Mouse (Mus musculus) heart, embryonic 14.5 days (tissue): ENCODE measurements around the gene Igf1r. TPM values are rescaled to one million over a fixed set of nuclear protein-coding genes. Genes with fewer than 3 reads are reported as not detected.

Source experiments
- ATAC-seq: fragments of 200-750 bp; cut with Nextera tagmentation; 2 replicates; pipeline ENCODE4 v1.8.0; 2017; ENCODE audit warnings: low read depth, moderate TSS enrichment; ENCODE audit not compliant: insufficient number of reproducible peaks, insufficient read depth, low FRiP score
- H3K27ac ChIP-seq, 2 experiments: fragments of 200-500 bp in 1 of 2; fragments of 300-500 bp in 1 of 2; sonication (generic) in 1 of 2; replicated peaks in 1 of 2; 2 replicates each; pipeline ENCODE4 v1.5.1; 2012 to 2014; ENCODE audit warnings: low read depth in 2 of 2, low read length in 2 of 2, control low read depth in 1 of 2, mild to moderate bottlenecking in 1 of 2, mixed read lengths in 1 of 2; ENCODE audit not compliant: control insufficient read depth in 1 of 2, insufficient read depth in 1 of 2
- H3K27me3 ChIP-seq: fragments of 300-500 bp; sonication (generic); 2 replicates; pipeline ENCODE4 v1.6.1; 2014; ENCODE audit warnings: mild to moderate bottlenecking, low read length, control low read depth; ENCODE audit not compliant: control insufficient read depth, insufficient read depth
- H3K36me3 ChIP-seq: fragments of 300-500 bp; sonication (generic); 2 replicates; pipeline ENCODE4 v1.6.1; 2014; ENCODE audit warnings: mild to moderate bottlenecking, control low read depth, low read length, mixed read lengths; ENCODE audit not compliant: control insufficient read depth, insufficient read depth
- H3K4me1 ChIP-seq, 2 experiments: fragments of 200-500 bp in 1 of 2; fragments of 300-500 bp in 1 of 2; sonication (generic) in 1 of 2; 2 replicates each; pipeline ENCODE4 v1.6.1; 2012 to 2014; ENCODE audit warnings: low read length in 2 of 2, control low read depth in 1 of 2, mixed read lengths in 1 of 2; ENCODE audit not compliant: control insufficient read depth in 2 of 2, insufficient read depth in 2 of 2
- H3K4me2 ChIP-seq: fragments of 300-500 bp; sonication (generic); 2 replicates; pipeline ENCODE4 v1.6.1; 2014; ENCODE audit warnings: mild to moderate bottlenecking, low read length
- H3K4me3 ChIP-seq, 2 experiments: fragments of 200-500 bp in 1 of 2; fragments of 300-500 bp in 1 of 2; sonication (generic) in 1 of 2; 2 replicates each; pipeline ENCODE4 v1.5.1; 2012 to 2014; ENCODE audit warnings: low read length in 2 of 2, mild to moderate bottlenecking in 2 of 2, control low read depth in 1 of 2, low read depth in 1 of 2, moderate library complexity in 1 of 2; ENCODE audit not compliant: control insufficient read depth in 1 of 2, insufficient read depth in 1 of 2
- H3K9ac ChIP-seq: fragments of 300-500 bp; sonication (generic); 2 replicates; pipeline ENCODE4 v1.6.1; 2014; ENCODE audit warnings: mild to moderate bottlenecking, low read length
- H3K9me3 ChIP-seq: fragments of 300-500 bp; sonication (generic); 2 replicates; pipeline ENCODE4 v1.6.1; 2016; ENCODE audit warnings: low read length, control low read depth; ENCODE audit not compliant: control insufficient read depth
- WGBS: fragments of 180-500 bp; shearing (Covaris S2); extraction: QIAGEN DNeasy Blood & Tissue Kit; methylation state at CpG from one replicate; pipeline ENCODE4 v1.1.7; 2014; 5-methylcytosine and 5-hydroxymethylcytosine counted together
- polyA plus RNA-seq: library from polyadenylated mRNA; unstranded; fragments of >200 nt; fragmentation: Nextera tagmentation; extraction: Ambion mirVana; gene quantifications from 2 replicates; pipeline ENCODE4 v1.2.1, GENCODE M21; 2014

The Igf1r gene
- polyA plus RNA-seq, 1 experiment from 2014 or later = 16.6 TPM

- Histone ChIP-seq H3K27me3 (no peaks in the 10 kb centered on the region), H3K27ac (no peak overlapping the region), H3K4me2 (no peak overlapping the region), H3K9me3 (0 out of 2 replicates have a peak, but pooled peaks cover 6% of the 10 kb centered on the region), H3K4me3 (no peak overlapping the region), H3K4me1 (peaks cover 12 to 14% of the 10 kb centered on the region in 2 experiments), H3K9ac (no peak overlapping the region), H3K36me3 (no peaks in the 10 kb centered on the region)
- no peak for ATAC-seq
- WGBS = 41% methylated on average over 7 of the region's 7 CpGs
Measured at GRCm38 (mm10) chr7:68265391-68265790, 312.8 kb downstream of the Igf1r start.

- Histone ChIP-seq H3K27me3 (no peaks in the 10 kb centered on the region), H3K27ac (no peak overlapping the region), H3K9ac (no peak overlapping the region), H3K9me3 (no peaks in the 10 kb centered on the region), H3K4me3 (no peak overlapping the region), H3K36me3 (no peaks in the 10 kb centered on the region), H3K4me1 (peaks cover 14 to 15% of the 10 kb centered on the region in 2 experiments), H3K4me2 (no peak overlapping the region)
- no peak for ATAC-seq
- WGBS = 40% methylated on average over 6 of the region's 6 CpGs
Measured at GRCm38 (mm10) chr7:68266691-68267090, 314.1 kb downstream of the Igf1r start.

- no peak for ATAC-seq
- no peak overlapping the region for H3K4me2 ChIP-seq
Measured at GRCm38 (mm10) chr7:68270551-68270950, 317.9 kb downstream of the Igf1r start.

GRCm38 (mm10) chr7:68271816-68272215, 319.2 kb downstream of the Igf1r start:
- no peaks in the 10 kb centered on the region for H3K36me3 ChIP-seq
- no peak overlapping the region for H3K27ac ChIP-seq
- no peak overlapping the region for H3K9ac ChIP-seq
- H3K4me1 ChIP-seq = peaks cover 11% of the 10 kb centered on the region in 2 experiments; a peak in 3 of 4 replicates
- H3K4me3 ChIP-seq = no peak overlapping the region
- peaks cover 12% of the 10 kb centered on the region for H3K27me3 ChIP-seq
- no peak for ATAC-seq
- H3K9me3 ChIP-seq = no peaks in the 10 kb centered on the region
- 89% methylated on average over 6 of the region's 6 CpGs for WGBS
- no peak overlapping the region for H3K4me2 ChIP-seq

More at GRCm38 (mm10) chr7:68270551-68270950, 317.9 kb downstream of the Igf1r start:
- no peak overlapping the region for H3K4me3 ChIP-seq
- peaks cover 2 to 3% of the 10 kb centered on the region in 2 experiments; a peak in 1 of 4 replicates for H3K4me1 ChIP-seq
- WGBS = 40% methylated on average over 4 of the region's 4 CpGs
- H3K27me3 ChIP-seq = peaks cover 8% of the 10 kb centered on the region; the same call in 1 of the 2 replicates
- no peak overlapping the region for H3K9ac ChIP-seq
- no peak overlapping the region for H3K27ac ChIP-seq
- no peaks in the 10 kb centered on the region for H3K9me3 ChIP-seq
- no peaks in the 10 kb centered on the region for H3K36me3 ChIP-seq

GRCm38 (mm10) chr7:68272607-68273006, 320.0 kb downstream of the Igf1r start:
- Histone ChIP-seq H3K36me3 (no peaks in the 10 kb centered on the region), H3K4me1 (peaks cover 11% of the 10 kb centered on the region in 2 experiments; a peak in 3 of 4 replicates), H3K4me2 (no peak overlapping the region), H3K4me3 (no peak overlapping the region), H3K9ac (no peak overlapping the region), H3K9me3 (no peaks in the 10 kb centered on the region), H3K27me3 (peaks cover 12% of the 10 kb centered on the region), H3K27ac (no peak overlapping the region)
- 84% methylated on average over 10 of the region's 10 CpGs for WGBS
- ATAC-seq = no peak

GRCm38 (mm10) chr7:68273515-68273914, 320.9 kb downstream of the Igf1r start, which contains the start of gene Fam169b:
Gene Fam169b, plus strand, starts transcription at chr7:68273839.
- peaks cover 12% of the 10 kb centered on the region for H3K27me3 ChIP-seq
- H3K4me1 ChIP-seq = peaks cover 11% of the 10 kb centered on the region in 2 experiments; a peak in 3 of 4 replicates
- no peak within 1 kb of the TSS for H3K27ac ChIP-seq
- H3K9ac ChIP-seq = no peak within 1 kb of the TSS
- no peak for ATAC-seq
- H3K4me3 ChIP-seq = no peak within 1 kb of the TSS
- no peaks in the 10 kb centered on the region for H3K36me3 ChIP-seq
- H3K4me2 ChIP-seq = no peak within 1 kb of the TSS
- no peaks in the 10 kb centered on the region for H3K9me3 ChIP-seq

GRCm38 (mm10) chr7:68274218-68274617, 321.6 kb downstream of the Igf1r start:
- Histone ChIP-seq H3K36me3 (no peaks in the 10 kb centered on the region), H3K4me1 (peaks cover 11% of the 10 kb centered on the region in 2 experiments; a peak in 3 of 4 replicates), H3K4me3 (no peak overlapping the region), H3K9me3 (no peaks in the 10 kb centered on the region), H3K27me3 (peaks cover 15% of the 10 kb centered on the region), H3K4me2 (no peak overlapping the region), H3K9ac (no peak overlapping the region), H3K27ac (no peak overlapping the region)
- ATAC-seq = no peak
- WGBS = 77% methylated on average over 2 of the region's 2 CpGs

GRCm38 (mm10) chr7:68274951-68275350, 322.3 kb downstream of the Igf1r start:
- Histone ChIP-seq H3K4me3 (no peak overlapping the region), H3K4me1 (peaks cover 11% of the 10 kb centered on the region in 2 experiments; a peak in 3 of 4 replicates), H3K4me2 (no peak overlapping the region), H3K27me3 (peaks cover 15% of the 10 kb centered on the region), H3K9ac (no peak overlapping the region), H3K36me3 (no peaks in the 10 kb centered on the region), H3K9me3 (no peaks in the 10 kb centered on the region), H3K27ac (no peak overlapping the region)
- 69% methylated on average over 9 of the region's 9 CpGs for WGBS
- no peak for ATAC-seq
